Mouse (Mus musculus) limb, embryonic 11.5 days (tissue): Measurements from ENCODE around the gene Gm3558. TPM values are rescaled to one million over a fixed set of nuclear protein-coding genes. Genes with fewer than 3 reads are reported as not detected.
"Not testable (repeated sequence)": the region's sequence is repeated elsewhere in the genome, so short reads cannot be mapped to it uniquely, and the experiment has no call there.

Source experiments
- ATAC-seq: fragments of 200-750 bp; cut with Nextera tagmentation; 2 replicates; pipeline ENCODE4 v1.8.0; 2017; ENCODE audit warnings: low read depth; ENCODE audit not compliant: insufficient number of reproducible peaks, low FRiP score, low TSS enrichment
- DNase-seq: peaks from one replicate; pipeline ENCODE4 v3.0.0-alpha.2; 2015; ENCODE audit warnings: low spot score
- H3K27ac ChIP-seq: fragments of 300-500 bp; sonication (generic); replicated peaks from 2 replicates; pipeline ENCODE4 v1.5.1; 2014; ENCODE audit warnings: low read depth, mild to moderate bottlenecking, low read length
- H3K27me3 ChIP-seq: fragments of 300-500 bp; sonication (generic); 2 replicates; pipeline ENCODE4 v1.6.1; 2014; ENCODE audit warnings: mild to moderate bottlenecking, low read length, mixed read lengths; ENCODE audit not compliant: control insufficient read depth, insufficient read depth
- H3K36me3 ChIP-seq: fragments of 300-500 bp; sonication (generic); 2 replicates; pipeline ENCODE4 v1.6.1; 2014; ENCODE audit warnings: mild to moderate bottlenecking, low read length, moderate library complexity, mixed read lengths; ENCODE audit not compliant: control insufficient read depth, insufficient read depth
- H3K4me1 ChIP-seq: fragments of 300-500 bp; sonication (generic); 2 replicates; pipeline ENCODE4 v1.6.1; 2014; ENCODE audit warnings: low read length, mixed read lengths; ENCODE audit not compliant: control insufficient read depth, insufficient read depth
- H3K4me2 ChIP-seq: fragments of 300-500 bp; sonication (generic); 2 replicates; pipeline ENCODE4 v1.6.1; 2014; ENCODE audit warnings: low read depth, mild to moderate bottlenecking, moderate library complexity; ENCODE audit not compliant: severe bottlenecking
- H3K4me3 ChIP-seq: fragments of 300-500 bp; sonication (generic); 2 replicates; pipeline ENCODE4 v1.5.1; 2014; ENCODE audit warnings: low read depth, low read length
- H3K9ac ChIP-seq: fragments of 300-500 bp; sonication (generic); 2 replicates; pipeline ENCODE4 v1.6.1; 2014; ENCODE audit warnings: mild to moderate bottlenecking, low read length
- H3K9me3 ChIP-seq: fragments of 300-500 bp; sonication (generic); 2 replicates; pipeline ENCODE4 v1.6.1; 2016; ENCODE audit warnings: low read length; ENCODE audit not compliant: control insufficient read depth
- WGBS: fragments of 180-500 bp; shearing (Covaris S2); extraction: QIAGEN DNeasy Blood & Tissue Kit; methylation state at CpG from one replicate; pipeline ENCODE4 v1.1.7; 2014; 5-methylcytosine and 5-hydroxymethylcytosine counted together
- polyA plus RNA-seq: library from polyadenylated mRNA; unstranded; fragments of >200 nt; fragmentation: Nextera tagmentation; extraction: Ambion mirVana; gene quantifications from 2 replicates; pipeline ENCODE4 v1.2.1, GENCODE M21; 2014

Gene Gm3558
- polyA plus RNA-seq = 0.57 and 1.0 TPM in 2 replicates

- not testable (repeated sequence) for DNase-seq, ATAC-seq, H3K9me3 ChIP-seq, H3K9ac ChIP-seq, H3K36me3 ChIP-seq, H3K4me1 ChIP-seq, H3K27ac ChIP-seq, H3K27me3 ChIP-seq
- WGBS = no CpG with 5 or more reads among the region's 34 CpGs
- peak within 1 kb of the TSS; percentile 62 for H3K4me2 ChIP-seq
- H3K4me3 ChIP-seq = peak within 1 kb of the TSS; percentile 25
Observed at GRCm38 (mm10) chr14:7568382-7568781, at the start of gene Gm3558. Gene Gm3558 (minus strand): TSS chr14:7568566.

GRCm38 (mm10) chr14:7595492-7595891 lies 27.1 kb upstream of the Gm3558 start, which contains the start of gene Gm10338:
Gene Gm10338 (minus strand): TSS chr14:7595592.
- no CpG with 5 or more reads among the region's 2 CpGs for WGBS
- not testable (repeated sequence) for H3K9me3 ChIP-seq, H3K27me3 ChIP-seq, H3K27ac ChIP-seq, H3K4me1 ChIP-seq, ATAC-seq, DNase-seq, H3K36me3 ChIP-seq, H3K4me2 ChIP-seq, H3K4me3 ChIP-seq, H3K9ac ChIP-seq

GRCm38 (mm10) chr14:7567890-7568289 lies 476 bp downstream of the Gm3558 start:
- Histone ChIP-seq H3K4me3 (peak overlapping the region; percentile 25), H3K4me2 (peak overlapping the region; percentile 62)
- 0% methylated on average over 10 of the region's 27 CpGs for WGBS
- H3K27ac ChIP-seq, H3K4me1 ChIP-seq, H3K27me3 ChIP-seq, H3K9ac ChIP-seq, ATAC-seq, H3K36me3 ChIP-seq, H3K9me3 ChIP-seq: not testable (repeated sequence)
- peak; percentile 25 for DNase-seq

GRCm38 (mm10) chr14:7567266-7567665 lies 1.1 kb downstream of the Gm3558 start:
- ATAC-seq, H3K36me3 ChIP-seq, H3K9me3 ChIP-seq, H3K27me3 ChIP-seq, H3K27ac ChIP-seq, H3K4me1 ChIP-seq, H3K4me2 ChIP-seq, H3K4me3 ChIP-seq, H3K9ac ChIP-seq, DNase-seq: not testable (repeated sequence)
- WGBS = 0% methylated on average over 6 of the region's 9 CpGs

Other genes starting within 250 kb of the Gm3558 start
- not detected in 2 replicates for gene Gm5797, start 236.2 kb downstream of the Gm3558 start, polyA plus RNA-seq
- gene Gm8374, start 203.4 kb downstream of the Gm3558 start, polyA plus RNA-seq = not detected in 2 replicates
- not detected in 2 replicates for gene Gm3755, start 117.6 kb downstream of the Gm3558 start, polyA plus RNA-seq
- 1.2 and 1.9 TPM in 2 replicates for gene Gm3752, start 84.8 kb downstream of the Gm3558 start, polyA plus RNA-seq
- gene Gm10338, start 27.0 kb upstream of the Gm3558 start, polyA plus RNA-seq = not detected in 2 replicates
- not detected in 2 replicates for gene Gm10128, start 75.4 kb upstream of the Gm3558 start, polyA plus RNA-seq
- not detected in 2 replicates for gene Gm26661, start 223.0 kb upstream of the Gm3558 start, polyA plus RNA-seq
- gene Flnb, start 249.4 kb upstream of the Gm3558 start, polyA plus RNA-seq = 35.0 and 37.9 TPM in 2 replicates